Mouse (Mus musculus): ENCODE results near the gene Mrtfa.

DNA sequence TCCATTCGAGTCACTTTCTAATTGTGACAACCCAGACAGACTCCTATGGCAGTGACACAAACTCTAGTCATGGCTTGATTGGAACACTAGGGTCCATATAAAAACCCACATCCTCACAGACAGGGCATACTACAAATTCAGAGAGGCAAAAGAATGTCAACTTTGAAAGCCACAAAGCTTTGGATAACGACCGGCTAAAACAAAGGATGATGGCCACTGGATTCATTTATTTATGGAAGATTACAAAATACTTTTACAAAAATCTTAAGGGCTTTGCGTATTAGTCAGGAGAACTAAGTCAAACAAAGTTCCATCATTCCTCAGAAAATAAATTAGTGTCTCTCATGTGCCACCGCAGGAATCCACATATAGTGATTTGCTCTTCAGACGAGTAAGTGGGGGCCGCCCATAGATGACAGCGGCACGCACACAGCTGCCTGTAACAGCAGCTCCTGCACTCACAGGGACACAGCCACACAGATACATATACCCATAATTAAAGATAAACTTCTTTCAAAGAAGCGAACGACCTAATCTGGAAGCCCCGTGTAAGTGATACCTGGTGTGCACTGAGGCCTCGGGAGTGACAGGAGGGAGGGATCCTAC is 88.2 kb downstream of the Mrtfa start:
- TF ChIP-seq CTCF (IDR thresholded peaks at IDR 0.05; ENCODE audit: low read depth) (no peak), EP300 (IDR thresholded peaks at IDR 0.05; ENCODE audit: low read depth) (no peak)

Measured in liver, embryonic 14.5 days (tissue).